25 mouse cellular contexts compared by ENCODE assay signal in genomic region chr11:88468996-88469395, GRCm38 (mm10).
DNase-seq lines count a peak whose midpoint lies in the region; ATAC-seq and TF ChIP-seq lines count a peak whose summit lies in the region.
"Had no signal": no experiment of that assay in that cellular context is flagged by ENCODE, and none has a peak within 500 bp of the region (broad histone marks: within the 10 kb centered on the region; RNA-seq: fewer than 3 reads in every experiment).

No protein-coding gene starts in this region.

- no peaks in the 10 kb centered on the region for H3K27me3 ChIP-seq in heart, embryonic 13.5 days (replicated peaks)
- no peaks in the 10 kb centered on the region for H3K27me3 ChIP-seq in hindbrain, embryonic 10.5 days (ENCODE audit: insufficient read depth, poor library complexity, severe bottlenecking)
- no peaks in the 10 kb centered on the region for H3K27me3 ChIP-seq in hindbrain, postnatal 0 days (ENCODE audit: insufficient read depth, low read length)
- H3K27me3 ChIP-seq: CH12.LX; forebrain, embryonic 13.5 days; hindbrain, embryonic 12.5 days; kidney, embryonic 15.5 days; limb, embryonic 13.5 days; liver, embryonic 12.5 days had no signal

- H3K36me3 ChIP-seq in heart, embryonic 13.5 days, result peaks cover 8% of the 10 kb centered on the region; the same call in 1 of the 2 replicates
- peaks cover 46% of the 10 kb centered on the region for H3K36me3 ChIP-seq in hindbrain, embryonic 10.5 days
- H3K36me3 ChIP-seq in hindbrain, postnatal 0 days (ENCODE audit: insufficient read depth, low read length), result no peaks in the 10 kb centered on the region
- H3K36me3 ChIP-seq: kidney, embryonic 15.5 days; limb, embryonic 13.5 days had no signal

- H3K4me1 ChIP-seq in heart, embryonic 13.5 days, result peaks cover 89% of the 10 kb centered on the region
- H3K4me1 ChIP-seq in hindbrain, embryonic 10.5 days (replicated peaks), result peaks cover 85% of the 10 kb centered on the region
- peaks cover 36% of the 10 kb centered on the region for H3K4me1 ChIP-seq in hindbrain, postnatal 0 days (ENCODE audit: insufficient read depth, low read length)

- H3K27ac ChIP-seq in heart, embryonic 13.5 days (replicated peaks), result peak overlapping the region; percentile 95
- H3K27ac ChIP-seq in hindbrain, embryonic 10.5 days, result peak overlapping the region; percentile 40
- no peak overlapping the region for H3K27ac ChIP-seq in hindbrain, postnatal 0 days
- H3K27ac ChIP-seq: forebrain, embryonic 13.5 days; limb, embryonic 13.5 days; liver, embryonic 12.5 days had no signal

- H3K4me3 ChIP-seq in heart, embryonic 13.5 days, result no peak overlapping the region
- no peak overlapping the region for H3K4me3 ChIP-seq in hindbrain, embryonic 10.5 days
- no peak overlapping the region for H3K4me3 ChIP-seq in hindbrain, postnatal 0 days (ENCODE audit: low read length)
- H3K4me3 ChIP-seq: forebrain, embryonic 13.5 days; hindbrain, embryonic 12.5 days; kidney, embryonic 15.5 days; limb, embryonic 13.5 days; liver, embryonic 12.5 days had no signal

- no peaks in the 10 kb centered on the region for H3K9me3 ChIP-seq in heart, embryonic 13.5 days
- no peaks in the 10 kb centered on the region for H3K9me3 ChIP-seq in hindbrain, embryonic 10.5 days
- no peaks in the 10 kb centered on the region for H3K9me3 ChIP-seq in hindbrain, postnatal 0 days (ENCODE audit: low read length)
- H3K9me3 ChIP-seq: forebrain, embryonic 13.5 days; hindbrain, embryonic 12.5 days; kidney, embryonic 15.5 days; limb, embryonic 13.5 days; liver, embryonic 12.5 days had no signal

- TF ChIP-seq CTCF in hindbrain, postnatal 0 days (IDR thresholded peaks at IDR 0.05; ENCODE audit: low read depth), result no peak

- H3K4me2 ChIP-seq in heart, embryonic 13.5 days, result no peak overlapping the region
- H3K4me2 ChIP-seq in hindbrain, postnatal 0 days (ENCODE audit: low read depth, low read length), result no peak overlapping the region
- H3K4me2 ChIP-seq: forebrain, embryonic 13.5 days; hindbrain, embryonic 12.5 days; kidney, embryonic 15.5 days; limb, embryonic 13.5 days; liver, embryonic 12.5 days; midbrain, embryonic 11.5 days had no signal

- H3K9ac ChIP-seq in heart, embryonic 13.5 days, result no peak overlapping the region
- no peak overlapping the region for H3K9ac ChIP-seq in hindbrain, postnatal 0 days (replicated peaks; ENCODE audit: low read length)
- H3K9ac ChIP-seq: forebrain, embryonic 13.5 days; hindbrain, embryonic 12.5 days; kidney, embryonic 15.5 days; limb, embryonic 13.5 days; liver, embryonic 12.5 days; liver, postnatal 0 days had no signal

- no peak for ATAC-seq in heart, embryonic 13.5 days (ENCODE audit: extremely low read depth, insufficient number of reproducible peaks, low FRiP score, low TSS enrichment)
- no peak for ATAC-seq in hindbrain, postnatal 0 days
- ATAC-seq: activated CD4-positive, CD25-positive, alpha-beta regulatory T cell, adult 4 months; forebrain, embryonic 13.5 days; inflammation-experienced regulatory T-cells, adult 6 months; liver, embryonic 12.5 days; liver, postnatal 0 days had no signal

- DNase-seq in heart, postnatal 4 days, result no peak
- DNase-seq in hindbrain, embryonic 10.5 days (ENCODE audit: low spot score), result no peak
- no peak for DNase-seq in hindbrain, postnatal 0 days (ENCODE audit: low spot score)
- DNase-seq in adrenal gland, adult 8-10 months, result peak; percentile 34
- peak; percentile 32 for DNase-seq in adrenal gland, postnatal 25 days
- DNase-seq in neural tube, embryonic 10.5 days (ENCODE audit: extremely low spot score, low spot score), result no peak
- DNase-seq: cerebellum, adult 11 months; cerebellum, adult 9-10 months; cerebellum, postnatal 36 days; gastrocnemius, postnatal 14 days; kidney, adult 11 months; kidney, postnatal 25 days; liver, postnatal 0 days; lung, postnatal 36 days; thymus, postnatal 4 days had no signal

Comparison
In these comparisons a context has a peak if more than half of its experiments do, and no peak if none do; other contexts are left out.
1. DNase-seq: peak in adrenal gland, adult 8-10 months (single experiment) and adrenal gland, postnatal 25 days (single experiment); none in heart, postnatal 4 days (single experiment), hindbrain, embryonic 10.5 days (single experiment), hindbrain, postnatal 0 days (single experiment) and neural tube, embryonic 10.5 days (single experiment).